Mouse (Mus musculus) neural tube, embryonic 14.5 days (tissue): ENCODE data around the gene Rngtt. TPM values are rescaled to one million over a fixed set of nuclear protein-coding genes. Genes with fewer than 3 reads are reported as not detected.

ENCODE experiments used
- ATAC-seq: fragments of 200-750 bp; cut with Nextera tagmentation; 2 replicates; pipeline ENCODE4 v1.8.0; 2017; ENCODE audit warnings: low read depth, mild to moderate bottlenecking, moderate TSS enrichment, moderate library complexity
- H3K27ac ChIP-seq: fragments of 300-500 bp; sonication (generic); 2 replicates; pipeline ENCODE4 v1.5.1; 2014; ENCODE audit warnings: low read depth, mild to moderate bottlenecking, control low read depth, low read length, moderate library complexity, mixed read lengths
- H3K27me3 ChIP-seq: fragments of 300-500 bp; sonication (generic); 2 replicates; pipeline ENCODE4 v1.6.1; 2014; ENCODE audit warnings: low read length; ENCODE audit not compliant: control insufficient read depth, insufficient read depth
- H3K36me3 ChIP-seq: fragments of 300-500 bp; sonication (generic); 2 replicates; pipeline ENCODE4 v1.6.1; 2014; ENCODE audit warnings: low read length, mixed read lengths; ENCODE audit not compliant: control insufficient read depth, insufficient read depth
- H3K4me1 ChIP-seq: fragments of 300-500 bp; sonication (generic); 2 replicates; pipeline ENCODE4 v1.6.1; 2014; ENCODE audit warnings: low read length; ENCODE audit not compliant: control insufficient read depth, insufficient read depth
- H3K4me2 ChIP-seq: fragments of 300-500 bp; sonication (generic); 2 replicates; pipeline ENCODE4 v1.6.1; 2014; ENCODE audit warnings: mild to moderate bottlenecking, low read depth, low read length, control low read depth
- H3K4me3 ChIP-seq: fragments of 300-500 bp; sonication (generic); 2 replicates; pipeline ENCODE4 v1.5.1; 2014; ENCODE audit warnings: low read depth, low read length, control low read depth, mixed read lengths
- H3K9ac ChIP-seq: fragments of 300-500 bp; sonication (generic); replicated peaks from 2 replicates; pipeline ENCODE4 v1.6.1; 2014; ENCODE audit warnings: low read depth, mild to moderate bottlenecking, control low read depth, low read length, mixed read lengths
- H3K9me3 ChIP-seq: fragments of 300-500 bp; sonication (generic); 2 replicates; pipeline ENCODE4 v1.6.1; 2016; ENCODE audit warnings: low read length; ENCODE audit not compliant: control insufficient read depth
- WGBS: fragments of 180-500 bp; shearing (Covaris S2); extraction: QIAGEN DNeasy Blood & Tissue Kit; methylation state at CpG from one replicate; pipeline ENCODE4 v1.1.7; 2014; 5-methylcytosine and 5-hydroxymethylcytosine counted together
- microRNA-seq: library from miRNA; unstranded; fragments of <30 nt; microRNA quantifications from one replicate; pipeline ENCODE4, GENCODE M21; 2016
- polyA plus RNA-seq: library from polyadenylated mRNA; unstranded; fragments of >200 nt; fragmentation: Nextera tagmentation; extraction: Ambion mirVana; gene quantifications from 2 replicates; pipeline ENCODE4 v1.2.1, GENCODE M21; 2014

The Rngtt gene
- polyA plus RNA-seq, 1 experiment from 2014 or later, result 24.2 TPM

- no peak overlapping the region for H3K4me3 ChIP-seq
- H3K4me2 ChIP-seq, result no peak overlapping the region
- no peak overlapping the region for H3K27ac ChIP-seq
- no peaks in the 10 kb centered on the region for H3K36me3 ChIP-seq
- 20% methylated on average over 6 of the region's 6 CpGs for WGBS
- peaks cover 6% of the 10 kb centered on the region; the same call in 1 of the 2 replicates for H3K4me1 ChIP-seq
- H3K9ac ChIP-seq, result no peak overlapping the region
- no peaks in the 10 kb centered on the region for H3K9me3 ChIP-seq
- H3K27me3 ChIP-seq, result no peaks in the 10 kb centered on the region
- peak; percentile 69; the same call in 1 of the 2 replicates for ATAC-seq
Observed at GRCm38 (mm10) chr4:33545577-33545879, 235.4 kb downstream of the Rngtt start.

- Histone ChIP-seq H3K4me2 (no peak overlapping the region), H3K9ac (no peak overlapping the region), H3K9me3 (no peaks in the 10 kb centered on the region), H3K27ac (no peak overlapping the region), H3K4me3 (no peak overlapping the region), H3K36me3 (no peaks in the 10 kb centered on the region), H3K27me3 (no peaks in the 10 kb centered on the region), H3K4me1 (peaks cover 6% of the 10 kb centered on the region; the same call in 1 of the 2 replicates)
- 93% methylated on average over 11 of the region's 11 CpGs for WGBS
- no peak for ATAC-seq
Observed at GRCm38 (mm10) chr4:33546278-33546677, 236.2 kb downstream of the Rngtt start.

GRCm38 (mm10) chr4:33547315-33547929, 237.3 kb downstream of the Rngtt start:
- Histone ChIP-seq H3K27me3 (no peaks in the 10 kb centered on the region), H3K9me3 (no peaks in the 10 kb centered on the region), H3K4me3 (no peak overlapping the region), H3K9ac (no peak overlapping the region), H3K4me1 (peaks cover 6% of the 10 kb centered on the region; the same call in 1 of the 2 replicates), H3K4me2 (no peak overlapping the region), H3K36me3 (no peaks in the 10 kb centered on the region), H3K27ac (no peak overlapping the region)
- 94% methylated on average over 8 of the region's 8 CpGs for WGBS
- ATAC-seq, result no peak

GRCm38 (mm10) chr4:33549606-33550005, 239.5 kb downstream of the Rngtt start:
- Histone ChIP-seq H3K9ac (no peak overlapping the region), H3K27me3 (no peaks in the 10 kb centered on the region), H3K4me2 (no peak overlapping the region), H3K36me3 (no peaks in the 10 kb centered on the region), H3K27ac (no peak overlapping the region), H3K4me1 (peaks cover 6% of the 10 kb centered on the region; the same call in 1 of the 2 replicates), H3K4me3 (no peak overlapping the region), H3K9me3 (no peaks in the 10 kb centered on the region)
- ATAC-seq, result no peak
- WGBS, result 32% methylated on average over 5 of the region's 5 CpGs

Small RNA genes lying within 50 kb of the gene (microRNA-seq; reads per million reads assigned to microRNA genes)
- gene Mir8118, result not detected

Other genes starting within 250 kb of the Rngtt start
- gene Gabrr2, start 247.3 kb upstream of the Rngtt start, polyA plus RNA-seq, result 0.25 and 0.50 TPM in 2 replicates
- 0.17 TPM in 1 of 2 replicates, not detected in the other for gene Gabrr1, start 177.8 kb upstream of the Rngtt start, polyA plus RNA-seq
- gene Pm20d2, start 120.6 kb upstream of the Rngtt start, polyA plus RNA-seq, result 2.2 and 2.5 TPM in 2 replicates
- 73.3 and 85.8 TPM in 2 replicates for gene Srsf12, start 101.3 kb upstream of the Rngtt start, polyA plus RNA-seq
- 58.4 and 64.5 TPM in 2 replicates for gene Pnrc1, start 20.1 kb upstream of the Rngtt start, polyA plus RNA-seq